Mouse (Mus musculus) adrenal gland, postnatal 25 days (tissue): ENCODE results near the gene Disp1. TPM values are rescaled to one million over a fixed set of nuclear protein-coding genes. Genes with fewer than 3 reads are reported as not detected.

Source experiments
- DNase-seq: peaks from one replicate; pipeline ENCODE4 v3.0.0; 2021; ENCODE audit warnings: mixed read lengths
- total RNA-seq: library from RNA; stranded (reverse); gene quantifications from 2 replicates; pipeline ENCODE4 v1.2.3, GENCODE M21; 2021

The Disp1 gene
- total RNA-seq, 1 experiment from 2014 or later, result 20.5 TPM

DNA sequence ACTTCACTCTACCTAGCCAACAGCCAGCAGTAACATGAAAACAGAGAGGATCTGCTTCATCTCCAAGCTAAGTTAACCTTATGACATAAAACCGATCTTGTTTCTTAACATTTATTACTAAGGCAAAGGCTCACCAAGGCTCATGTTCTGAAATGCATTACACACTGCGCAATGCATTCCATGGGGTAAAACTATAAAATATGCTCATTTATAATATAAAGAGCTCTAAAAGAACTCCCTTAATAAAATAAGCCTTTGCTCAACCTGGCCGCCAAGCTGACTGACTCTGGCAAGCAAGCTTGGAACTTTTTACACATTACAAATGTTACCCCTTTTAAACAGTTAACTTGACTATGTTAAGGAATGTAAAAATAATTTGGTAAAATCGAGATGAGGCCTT is 94.1 kb downstream of the Disp1 start:
- no peak for DNase-seq

DNA sequence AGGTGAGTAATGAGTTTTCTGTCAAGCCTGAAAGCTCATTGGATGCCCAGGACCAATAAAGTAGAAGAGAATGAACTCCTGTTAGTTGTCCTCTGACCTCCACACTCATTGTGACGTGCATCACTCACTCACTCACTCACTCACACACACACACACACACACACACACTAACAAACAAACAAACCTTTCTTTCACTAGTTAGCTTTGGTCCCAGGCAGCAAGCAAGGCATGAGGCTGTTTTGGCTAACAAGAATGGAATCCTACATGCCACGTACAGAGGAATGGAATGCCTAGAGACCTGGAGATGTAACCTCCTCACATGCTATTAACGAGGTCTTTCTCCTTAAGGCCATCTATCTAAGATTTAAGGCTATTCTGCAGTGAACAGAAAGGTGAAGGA is 97.6 kb downstream of the Disp1 start:
- no peak for DNase-seq

DNA sequence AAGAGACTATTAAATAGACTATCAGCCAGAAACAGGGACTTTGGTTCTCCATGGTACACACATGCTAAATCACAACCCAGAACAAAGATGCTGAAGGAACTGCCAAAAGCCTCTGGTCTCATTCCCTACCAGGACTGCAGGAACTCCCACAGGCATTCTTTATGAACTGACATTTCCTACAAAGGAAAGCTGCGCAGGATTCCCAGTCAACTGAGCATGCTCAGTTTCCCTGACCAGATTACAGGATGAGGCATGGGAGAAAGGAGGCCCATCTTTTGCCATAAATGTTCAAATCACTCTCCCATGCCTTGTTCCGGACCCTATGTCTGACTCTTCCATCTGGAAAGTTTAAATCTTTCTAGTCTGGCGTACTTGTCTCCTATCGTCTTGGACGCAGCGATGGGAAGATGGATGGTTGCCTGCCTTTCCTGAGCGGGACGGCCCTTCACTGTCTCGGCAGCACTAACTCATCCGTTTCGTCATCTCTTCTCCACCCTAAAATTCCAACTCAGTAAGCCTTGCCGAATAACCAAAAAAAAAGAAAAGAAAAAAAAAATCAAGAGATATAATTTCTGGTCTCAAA is 100.9 kb downstream of the Disp1 start:
- no peak for DNase-seq

DNA sequence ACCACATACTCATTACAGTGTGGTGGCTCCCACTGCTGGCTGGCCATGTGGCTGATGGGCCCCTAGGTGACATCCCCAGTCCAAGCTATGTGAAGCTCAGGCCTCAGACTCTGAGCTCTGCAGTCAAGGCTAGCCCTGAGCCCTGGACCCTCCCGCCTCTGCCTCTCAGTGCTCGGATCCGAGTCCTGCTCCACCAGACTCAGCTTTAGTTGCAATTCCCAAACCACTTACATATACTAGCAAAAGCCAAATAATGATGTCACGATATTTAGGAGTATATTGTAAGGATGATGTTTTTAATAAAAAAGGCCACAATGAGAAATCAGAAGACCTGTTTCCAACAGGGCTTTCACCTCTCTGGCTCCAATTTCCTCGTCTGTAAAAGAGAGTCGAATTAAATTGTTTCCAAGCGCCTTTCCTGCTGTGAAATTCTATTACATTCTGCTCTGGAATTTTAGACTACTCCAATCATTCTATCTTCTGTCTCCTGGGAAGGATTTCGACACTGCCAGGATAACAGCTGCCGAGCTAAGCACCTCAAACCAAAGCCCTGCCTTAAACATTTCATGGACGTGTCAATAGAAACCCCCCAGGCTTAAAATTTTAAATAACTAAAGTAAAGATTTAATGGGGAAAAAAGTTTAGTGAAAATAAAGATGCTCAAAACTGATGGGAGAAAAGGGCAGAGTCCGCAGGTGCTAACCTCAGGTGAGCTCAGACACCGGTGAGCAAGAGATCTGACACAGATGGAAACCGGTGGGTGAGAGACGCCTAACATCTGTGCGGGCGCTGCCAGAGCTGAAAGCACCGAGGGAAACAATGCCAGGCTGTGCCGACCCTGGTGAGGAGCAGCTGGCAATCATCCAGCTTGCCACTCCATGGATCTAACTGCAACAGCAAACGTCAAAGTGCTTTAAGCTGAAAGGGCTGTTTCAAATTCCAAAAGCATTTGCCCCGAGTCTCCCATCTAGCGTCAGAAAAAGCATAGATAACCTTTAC is 103.2 kb downstream of the Disp1 start:
- no peak for DNase-seq

DNA sequence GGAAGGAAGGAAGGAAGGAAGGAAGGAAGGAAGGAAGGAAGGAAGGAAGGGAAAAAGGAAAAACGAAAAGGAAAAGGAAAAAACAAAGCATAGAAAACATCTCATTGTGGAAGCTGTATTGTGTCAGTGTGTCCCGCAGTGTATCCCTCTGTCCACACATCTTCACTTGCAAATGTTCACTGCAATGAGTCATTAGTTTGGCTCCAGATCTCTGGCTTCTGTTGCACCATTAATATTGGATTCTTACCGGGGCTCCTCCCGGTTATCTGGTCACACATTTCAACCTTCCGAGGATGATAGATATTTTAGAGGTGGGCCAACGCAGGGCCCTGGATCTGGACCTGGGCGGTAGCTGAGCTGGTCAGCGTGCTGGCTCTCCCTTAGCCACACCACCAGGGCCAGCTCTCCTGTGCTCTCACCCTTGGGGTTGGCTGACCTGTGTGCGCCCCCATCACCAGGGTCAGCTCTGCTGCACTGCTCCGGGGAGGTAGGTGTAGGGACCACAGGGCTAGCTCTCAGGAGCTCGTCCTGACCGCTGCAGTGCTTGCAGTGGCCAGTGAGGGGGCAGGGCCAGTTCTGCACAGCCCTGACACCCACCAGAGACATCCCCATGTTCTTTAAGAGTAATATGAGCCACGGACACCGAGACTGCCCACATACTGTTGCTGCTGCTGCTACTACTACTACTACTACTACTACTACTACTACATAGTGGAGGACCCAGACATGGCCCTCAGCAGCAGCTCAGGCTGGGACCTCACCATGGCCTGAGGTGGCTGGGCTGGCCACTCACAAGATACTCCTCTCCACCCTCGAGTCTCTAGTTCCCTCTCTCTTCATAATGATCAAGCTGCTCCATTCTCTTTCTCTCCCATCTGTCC is 104.1 kb downstream of the Disp1 start:
- no peak for DNase-seq

DNA sequence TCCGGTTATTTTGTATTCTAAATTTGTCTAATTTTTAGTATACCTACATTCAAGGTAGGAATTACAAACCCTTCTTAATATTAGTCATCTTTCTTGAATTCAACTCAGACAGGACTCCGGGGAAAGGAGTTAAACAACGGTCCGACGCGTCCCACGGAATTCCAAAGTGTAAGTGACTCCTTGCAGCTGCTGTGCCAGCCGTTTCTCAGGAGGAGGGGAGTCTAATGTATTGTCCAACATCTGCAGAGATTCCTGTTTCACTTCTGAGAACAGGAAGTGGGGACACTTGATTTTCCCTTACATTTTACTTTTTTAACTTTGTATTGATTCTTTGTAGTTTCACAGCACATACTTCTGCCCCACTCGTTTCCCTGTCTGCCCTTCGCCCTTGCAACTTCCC is 104.9 kb downstream of the Disp1 start:
- no peak for DNase-seq

DNA sequence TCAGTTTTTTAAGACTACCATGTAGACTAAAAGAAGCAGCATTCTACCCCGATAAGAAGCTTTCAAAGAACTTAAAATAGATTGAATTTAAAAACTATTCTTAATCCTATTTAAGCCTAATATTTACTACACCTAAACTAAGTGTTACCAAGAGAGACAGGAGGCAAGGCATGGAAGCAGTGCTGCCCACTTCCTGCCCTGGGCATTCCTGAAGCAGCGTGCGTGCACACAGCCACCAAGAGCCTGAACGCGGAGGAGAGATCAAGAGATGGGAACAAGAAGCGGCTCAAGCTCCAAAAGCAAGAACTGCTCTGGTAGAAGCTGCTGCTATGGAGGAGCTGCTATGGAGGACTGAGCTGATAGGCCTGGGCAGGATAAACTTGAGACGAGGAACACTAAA is 106.2 kb downstream of the Disp1 start:
- DNase-seq, result no peak

DNA sequence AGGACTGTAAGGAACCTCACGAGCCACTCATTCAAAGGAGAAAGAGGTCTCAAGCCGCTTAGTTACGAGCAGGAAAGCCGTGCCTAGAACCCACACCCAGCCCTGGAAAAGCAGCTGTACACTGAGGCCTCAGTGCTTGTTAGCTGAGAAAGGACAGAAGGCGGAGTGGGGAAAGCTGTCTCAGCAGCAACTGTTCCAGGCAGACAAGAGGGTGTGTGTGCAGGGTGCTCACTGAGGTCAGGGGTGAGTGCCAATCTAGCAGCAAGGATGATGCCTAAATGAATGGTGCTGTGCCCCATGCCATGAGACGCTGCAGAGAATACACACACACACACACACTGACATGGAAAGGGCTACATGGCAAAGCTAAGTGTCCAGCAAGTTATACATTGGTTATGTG is 106.8 kb downstream of the Disp1 start:
- DNase-seq, result no peak

DNA sequence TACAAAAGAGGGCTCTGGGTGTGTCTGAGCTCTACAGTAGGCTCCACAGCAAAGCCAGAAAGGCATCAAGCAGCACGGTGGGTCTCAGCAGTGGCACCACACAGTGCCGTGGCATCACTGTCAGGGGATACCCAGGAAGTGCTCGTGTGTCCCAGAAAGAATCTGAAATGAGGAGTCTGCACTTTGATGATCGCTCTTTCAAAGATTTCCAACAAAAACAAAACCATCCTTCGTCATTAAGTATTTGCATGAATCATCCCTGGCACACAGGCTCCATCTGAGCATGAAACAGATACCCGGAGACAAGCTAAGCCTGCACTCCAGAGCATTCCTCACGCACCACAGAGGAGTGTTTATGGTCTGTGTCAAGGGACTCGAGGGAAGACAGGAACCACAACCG is 107.8 kb downstream of the Disp1 start:
- peak; percentile 16 for DNase-seq

DNA sequence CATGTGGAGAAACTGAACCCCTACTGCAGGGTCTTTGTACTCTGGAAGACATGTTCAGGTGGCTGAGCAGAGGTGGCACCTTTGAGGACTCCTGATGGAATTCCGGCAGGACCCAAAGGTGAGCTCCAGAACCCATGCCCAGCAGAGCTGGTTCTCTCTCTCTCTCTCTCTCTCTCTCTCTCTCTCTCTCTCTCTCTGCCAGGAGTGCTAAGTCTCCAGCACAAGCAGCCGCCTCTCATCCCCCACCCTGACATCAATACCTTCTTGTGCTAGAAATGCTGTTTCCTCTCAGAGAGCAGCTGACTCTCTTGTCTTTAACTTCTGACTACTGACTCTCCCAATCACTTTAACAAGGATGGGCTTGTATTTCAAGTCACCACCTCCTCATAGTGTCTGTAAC is 113.8 kb downstream of the Disp1 start:
- no peak for DNase-seq

DNA sequence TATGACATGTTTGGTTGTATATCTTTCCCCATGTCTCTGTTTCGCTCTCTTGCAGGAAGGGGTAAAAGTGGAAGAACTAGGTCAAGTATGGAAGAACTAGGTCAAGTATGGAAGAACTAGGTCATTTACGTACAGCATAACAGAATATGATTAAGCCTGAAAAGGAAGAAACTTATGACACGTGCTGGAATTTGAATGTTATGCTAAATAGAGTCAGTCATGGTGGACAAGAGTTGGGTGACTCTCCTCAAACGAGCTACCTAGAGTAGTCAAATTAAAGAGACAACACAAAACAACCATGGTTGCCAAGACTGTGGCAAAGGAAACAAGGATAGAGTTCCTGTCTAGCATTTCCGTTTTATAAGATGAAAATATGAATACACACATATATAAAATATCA is 116.6 kb downstream of the Disp1 start:
- DNase-seq, result no peak

DNA sequence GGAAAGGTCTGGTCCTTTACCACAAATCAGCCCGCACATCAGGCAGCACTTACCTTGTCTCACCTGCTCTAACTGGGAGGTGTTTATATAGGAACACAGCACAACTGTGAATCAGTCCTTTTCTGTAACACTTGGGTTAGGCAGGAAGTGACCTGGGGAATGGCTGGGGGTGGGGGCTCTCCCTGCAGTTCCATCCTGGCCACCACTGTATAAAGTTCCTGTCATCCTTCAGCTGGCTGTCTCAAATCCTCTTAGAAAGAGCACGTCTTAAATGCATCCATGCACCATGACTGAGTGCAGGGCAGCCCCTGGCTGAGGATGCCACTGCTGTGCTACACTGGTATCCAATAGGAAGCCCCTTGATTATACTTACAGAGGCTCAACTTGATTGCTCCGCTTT is 118.5 kb downstream of the Disp1 start:
- DNase-seq, result no peak

DNA sequence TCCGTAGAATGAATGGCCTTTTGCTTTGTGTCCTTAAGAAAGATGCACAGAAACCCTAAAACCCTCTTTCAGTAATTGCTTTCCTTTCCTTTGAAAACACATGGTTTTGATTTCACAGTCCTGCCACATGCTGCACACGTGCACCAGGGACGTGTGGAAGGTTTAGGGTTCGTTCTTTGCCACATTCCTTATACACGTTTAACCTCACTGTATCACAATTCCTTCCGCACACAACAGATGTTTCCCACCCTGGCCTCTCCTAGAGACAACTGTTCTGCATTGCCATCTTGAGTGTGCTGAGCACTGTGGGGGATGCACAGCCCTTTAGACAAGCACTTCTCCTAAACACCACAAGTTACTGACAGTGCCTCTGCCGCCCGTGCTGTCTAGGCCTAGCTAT is 119.2 kb downstream of the Disp1 start:
- DNase-seq, result no peak

DNA sequence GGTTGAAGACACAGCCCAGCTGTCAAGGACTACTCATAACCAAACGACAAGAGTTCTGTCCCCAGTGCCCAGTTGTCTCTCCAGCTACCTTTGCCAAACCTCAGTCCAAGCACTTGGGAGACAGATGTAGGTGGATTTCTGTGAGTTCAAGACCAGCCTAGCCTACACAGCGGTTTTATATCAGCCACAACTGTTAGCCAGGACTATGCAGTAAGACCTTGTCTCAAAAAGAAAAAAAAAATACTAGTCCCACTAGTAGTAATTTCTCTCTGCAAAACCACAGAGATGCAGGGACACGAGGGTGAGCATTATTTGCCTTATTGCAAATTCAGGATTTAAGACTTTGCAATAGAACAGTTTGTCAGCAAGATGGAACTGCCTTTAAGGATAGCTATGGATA is 120.0 kb downstream of the Disp1 start:
- no peak for DNase-seq

DNA sequence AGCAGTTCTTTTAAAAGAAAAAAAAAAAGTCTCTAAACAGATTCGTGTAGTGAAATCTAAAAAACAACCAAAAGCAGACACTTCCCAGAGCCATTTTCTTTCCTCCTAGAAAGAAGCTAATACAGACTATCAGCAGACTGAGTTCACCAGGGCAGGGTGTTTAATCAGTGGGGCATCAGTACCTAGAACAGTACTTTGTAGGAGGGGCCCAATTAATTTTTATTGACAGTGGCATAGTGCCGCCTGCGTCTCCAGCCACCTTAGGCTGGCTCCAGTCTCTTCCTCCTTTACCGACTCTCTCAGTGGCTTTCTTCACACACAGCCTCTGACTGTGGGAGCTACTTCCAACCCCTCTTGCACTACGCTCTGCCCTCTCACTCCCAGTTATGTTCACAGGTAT is 121.1 kb downstream of the Disp1 start:
- no peak for DNase-seq

DNA sequence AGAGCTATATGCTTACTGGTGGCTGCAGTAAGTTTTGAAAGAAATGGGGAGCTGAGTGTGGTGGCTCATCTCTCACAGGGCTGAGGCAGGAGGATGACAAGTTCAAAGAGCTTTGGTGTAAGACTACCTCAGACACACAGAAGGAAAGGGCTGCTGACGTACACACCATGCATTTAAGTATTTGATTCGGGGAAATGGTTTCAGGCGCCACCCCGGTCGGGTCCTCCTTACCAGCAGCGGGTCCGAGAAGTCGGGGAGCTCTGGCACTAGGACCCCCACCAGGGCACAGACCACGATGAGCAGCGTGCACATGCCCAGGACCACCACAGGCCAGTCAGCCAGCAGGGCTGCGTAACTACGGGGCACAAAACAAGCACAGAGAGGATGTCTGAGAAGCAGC is 121.6 kb downstream of the Disp1 start:
- no peak for DNase-seq

DNA sequence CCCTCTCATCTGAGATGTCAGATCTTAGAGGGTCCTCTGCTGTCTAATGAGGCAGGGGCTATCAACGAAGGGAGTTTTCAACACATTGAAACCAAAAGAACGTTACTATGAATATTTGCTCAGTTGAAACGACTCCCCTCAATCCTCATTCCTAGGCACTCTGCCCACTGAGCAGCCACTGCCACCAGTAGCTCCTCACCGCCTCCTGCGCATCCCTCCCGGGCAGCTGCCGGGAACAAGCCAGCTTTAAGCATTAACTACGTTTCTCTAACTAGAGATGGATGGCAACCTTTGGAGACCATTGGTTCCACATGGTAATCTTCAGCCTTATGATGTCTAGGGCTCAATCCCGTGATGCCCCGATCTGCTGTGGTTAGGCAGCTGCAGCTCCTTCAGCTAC is 123.7 kb downstream of the Disp1 start:
- no peak for DNase-seq

DNA sequence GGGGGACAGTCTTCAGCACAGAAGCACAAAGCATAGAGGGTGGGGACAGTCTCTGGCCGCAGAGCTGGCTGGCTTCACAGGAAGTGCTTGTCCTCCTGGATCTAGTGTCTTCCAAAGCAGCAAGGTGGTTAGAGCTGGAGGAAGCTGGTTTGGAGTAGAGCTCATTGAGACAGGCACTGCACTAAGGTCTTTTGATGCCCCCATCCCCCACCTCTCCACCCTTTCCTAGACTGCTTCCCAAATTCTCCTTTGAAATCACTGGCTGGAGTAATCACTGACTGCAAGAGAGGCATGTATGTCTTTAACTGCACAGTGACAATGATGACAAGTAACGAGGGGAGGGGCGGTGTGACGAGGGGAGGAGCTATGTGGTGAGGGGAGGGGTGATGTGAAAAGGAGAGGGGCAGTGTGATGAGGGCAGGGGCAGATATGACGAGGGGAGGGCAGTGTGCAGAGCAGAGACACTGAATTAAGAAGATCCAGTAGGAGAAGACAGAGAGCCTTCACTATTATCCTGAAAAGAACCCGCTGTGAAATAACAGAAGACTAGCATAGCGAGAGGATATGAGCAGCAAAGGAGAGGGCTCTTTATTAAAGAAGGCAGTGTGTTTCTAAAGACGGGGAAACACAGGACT is 125.8 kb downstream of the Disp1 start:
- no peak for DNase-seq

DNA sequence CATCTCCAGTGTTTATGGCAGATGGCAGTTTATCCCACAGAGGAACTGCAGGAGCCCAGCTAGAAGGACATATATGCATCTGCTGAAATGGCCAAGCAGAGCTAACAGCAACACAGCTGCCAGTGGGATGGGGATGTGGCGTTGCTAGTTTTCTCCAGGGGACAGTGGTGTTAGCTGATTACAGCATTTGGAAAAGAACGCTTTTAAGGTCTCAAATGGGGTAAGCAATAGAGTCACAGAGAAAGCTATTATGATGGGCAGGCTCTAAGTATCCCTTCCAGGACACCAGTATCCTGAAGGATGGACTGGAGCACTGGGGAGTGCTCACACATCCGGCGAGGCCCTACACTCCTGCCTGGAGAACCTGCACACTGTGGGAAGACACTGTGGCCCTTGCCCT is 129.0 kb downstream of the Disp1 start:
- DNase-seq, result no peak

DNA sequence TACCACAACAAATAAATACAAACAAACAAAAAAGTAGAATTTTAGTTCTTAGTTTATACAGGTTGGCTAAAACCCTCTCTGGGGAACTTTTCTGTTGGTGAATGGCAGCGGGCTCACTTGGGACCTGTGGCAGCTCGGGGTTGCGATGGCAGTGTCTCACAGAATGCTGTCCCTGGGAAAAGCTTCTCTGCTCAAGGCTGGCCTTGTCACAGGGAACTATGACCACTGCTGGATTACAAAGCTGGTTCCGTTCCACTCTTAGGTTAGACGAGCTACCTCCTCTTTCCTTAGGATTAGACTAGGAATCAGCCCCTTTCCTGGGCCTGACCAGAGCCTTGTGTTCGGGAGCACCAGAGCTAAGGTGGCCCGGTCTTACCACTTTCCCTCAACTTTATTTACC is 130.1 kb downstream of the Disp1 start:
- no peak for DNase-seq

DNA sequence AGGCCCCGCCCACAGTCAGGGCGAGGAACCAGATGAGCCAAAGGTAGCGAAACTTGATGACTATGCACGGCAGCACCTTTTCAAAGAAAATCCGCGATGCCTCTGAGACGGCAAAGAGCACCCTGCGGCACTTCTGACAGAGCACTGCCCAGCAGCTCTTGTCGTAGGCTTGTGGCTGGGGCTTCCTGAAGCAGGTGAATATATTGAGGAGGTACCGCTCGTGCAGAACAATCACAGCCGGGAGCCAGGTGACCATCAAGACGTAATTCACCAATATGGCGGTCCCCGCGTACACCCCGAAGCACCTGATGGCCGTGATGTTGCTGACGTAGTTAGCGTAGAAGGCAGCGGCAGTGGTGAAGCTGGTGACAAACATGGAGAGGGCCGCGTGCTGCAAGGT is 132.7 kb downstream of the Disp1 start:
- DNase-seq, result no peak

DNA sequence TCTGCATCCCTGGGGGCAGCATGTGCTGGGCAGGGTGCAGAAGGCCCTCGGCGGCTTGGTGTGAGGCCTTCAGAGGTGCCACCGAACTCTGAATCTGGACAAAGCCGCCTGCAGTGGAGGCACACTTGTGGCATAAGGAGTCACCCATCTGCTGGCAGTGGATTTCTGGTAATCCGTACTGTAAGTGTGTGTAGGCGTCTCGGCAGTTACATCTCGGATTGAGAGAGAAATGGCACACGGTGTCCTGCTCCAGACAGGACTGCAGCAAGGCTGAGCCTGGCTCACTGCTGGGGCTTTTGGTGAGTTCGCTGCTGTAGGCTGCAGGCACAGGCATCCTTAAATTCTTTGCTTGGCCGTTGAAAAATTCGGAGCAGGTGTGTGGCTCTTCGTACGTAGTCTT is 134.5 kb downstream of the Disp1 start:
- no peak for DNase-seq
